Mouse (Mus musculus) c-Kit-negative CD71-positive TER-119-positive erythroid progenitor cells, embryonic 14.5 days (primary cell): ENCODE results near the gene Ero1l.

Experiments
- DNase-seq: peaks from one replicate; pipeline ENCODE4 v3.0.0-alpha.2; 2013; ENCODE audit warnings: low read depth, low spot score

Gene Ero1l

DNA sequence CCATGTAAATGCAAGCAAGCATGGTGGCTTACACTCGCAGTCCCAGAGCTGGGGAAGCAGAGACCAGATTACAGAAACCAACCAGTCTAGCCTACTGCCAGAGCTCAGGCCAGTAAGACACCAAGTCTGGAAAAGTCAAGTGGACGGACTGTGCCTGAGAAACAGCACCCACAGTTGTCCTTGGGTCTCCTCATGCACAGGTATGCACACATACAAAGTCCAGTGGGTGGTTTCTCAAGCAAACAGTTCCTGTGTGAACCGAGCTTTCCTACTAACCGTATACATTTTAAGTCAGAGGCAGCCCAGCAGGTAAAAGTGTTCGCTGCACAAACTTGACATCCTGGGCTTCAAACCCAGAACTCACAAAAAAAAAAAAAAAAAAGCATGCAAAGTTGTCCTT lies 12.7 kb downstream of the Ero1l start:
- DNase-seq = no peak

DNA sequence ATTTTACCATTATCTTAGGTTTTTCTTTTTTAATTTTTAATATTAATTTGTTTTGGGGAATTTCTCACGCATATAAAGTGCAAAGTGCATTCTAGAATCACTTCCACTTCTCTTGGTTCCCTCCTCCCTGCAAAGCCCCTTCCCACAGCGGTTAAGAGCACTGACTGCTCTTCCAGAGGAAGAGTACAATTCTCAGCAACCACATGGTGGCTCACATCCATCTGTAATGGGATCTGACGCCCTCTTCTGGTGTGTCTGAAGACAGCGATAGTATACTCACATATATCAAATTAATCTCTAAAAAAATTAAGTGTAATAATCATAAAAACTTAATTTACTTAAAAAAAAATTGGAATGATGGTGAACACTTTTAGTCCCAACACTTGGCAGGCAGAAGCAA lies 14.2 kb downstream of the Ero1l start:
- DNase-seq = no peak

DNA sequence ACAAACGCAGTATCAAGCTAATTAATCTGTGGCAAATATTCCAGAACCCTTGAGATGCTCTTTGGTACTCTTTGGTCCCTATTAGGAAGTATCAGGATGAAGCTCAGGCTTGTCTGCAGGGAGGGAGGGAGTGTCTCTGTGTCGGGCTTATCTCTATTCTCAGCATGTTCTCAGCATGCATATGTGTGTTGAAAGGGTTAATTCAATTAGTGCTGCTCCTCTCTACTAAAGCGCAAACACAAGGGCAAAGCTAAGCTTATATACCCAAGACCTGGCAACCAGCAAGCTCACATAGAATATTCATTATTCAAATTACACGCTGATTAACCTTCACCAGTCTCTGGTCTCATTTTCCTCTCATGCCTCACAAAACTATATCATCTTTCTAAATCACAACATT lies 14.6 kb downstream of the Ero1l start:
- DNase-seq = no peak

DNA sequence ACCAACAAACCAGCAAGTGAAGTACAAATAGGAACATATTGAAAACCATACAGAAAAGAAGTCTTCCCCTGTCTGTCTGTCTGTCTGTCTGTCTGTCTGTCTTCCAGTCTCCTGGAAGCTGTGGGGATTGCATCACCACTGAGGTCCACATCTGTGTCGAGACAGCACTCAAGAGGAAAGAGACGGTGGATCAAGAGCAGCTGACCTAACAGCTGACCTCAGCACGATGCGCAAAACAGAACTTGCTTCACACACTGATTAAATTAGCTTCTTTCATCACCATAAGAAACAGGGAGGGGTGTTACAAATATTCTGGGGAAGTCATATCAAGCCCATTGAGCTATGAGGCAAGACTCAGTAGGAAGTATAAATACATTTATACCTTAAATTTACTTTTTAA lies 27.0 kb downstream of the Ero1l start:
- no peak for DNase-seq

DNA sequence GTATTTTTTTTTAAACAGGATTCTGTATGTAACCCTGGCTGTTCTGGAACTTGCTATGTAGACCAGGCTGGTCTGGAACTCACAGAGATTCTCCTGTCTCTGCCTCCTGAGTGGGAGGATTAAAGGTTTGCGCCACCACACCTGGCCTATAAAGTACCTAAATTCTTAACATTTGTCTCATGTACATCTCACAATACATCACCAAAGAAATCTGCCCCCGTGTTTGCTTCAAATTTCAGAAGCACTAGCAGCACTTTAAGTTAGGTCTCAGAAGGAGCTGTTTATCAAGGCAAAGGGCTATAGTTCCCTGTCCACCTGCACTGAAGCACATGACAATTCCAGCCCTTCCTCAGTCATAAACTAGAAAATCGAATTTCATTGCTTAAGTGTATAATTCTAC lies 36.5 kb downstream of the Ero1l start:
- no peak for DNase-seq

DNA sequence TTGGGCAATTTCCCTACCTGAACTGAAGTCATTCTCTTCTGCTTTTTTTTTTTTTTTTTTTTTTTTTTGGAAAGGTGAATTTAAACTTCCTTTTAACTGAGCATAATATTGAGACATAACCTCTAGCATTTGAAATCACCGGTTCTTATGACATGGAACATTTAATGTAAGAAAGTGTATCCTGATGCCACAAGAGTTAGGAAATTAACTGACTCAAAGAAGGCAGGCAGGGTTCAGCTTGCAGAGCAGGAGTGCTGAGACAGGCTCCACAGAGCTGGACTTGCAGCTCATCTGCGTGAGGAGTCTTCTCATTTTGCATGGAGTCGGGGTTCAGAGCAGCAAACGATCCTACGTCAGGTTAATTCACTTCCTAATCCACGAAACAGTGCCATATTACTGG lies 42.8 kb downstream of the Ero1l start:
- DNase-seq = no peak

- no peak for DNase-seq
These were observed 54.6 kb downstream of the Ero1l start for GRCm38 (mm10) chr14:45263831-45264592.

DNA sequence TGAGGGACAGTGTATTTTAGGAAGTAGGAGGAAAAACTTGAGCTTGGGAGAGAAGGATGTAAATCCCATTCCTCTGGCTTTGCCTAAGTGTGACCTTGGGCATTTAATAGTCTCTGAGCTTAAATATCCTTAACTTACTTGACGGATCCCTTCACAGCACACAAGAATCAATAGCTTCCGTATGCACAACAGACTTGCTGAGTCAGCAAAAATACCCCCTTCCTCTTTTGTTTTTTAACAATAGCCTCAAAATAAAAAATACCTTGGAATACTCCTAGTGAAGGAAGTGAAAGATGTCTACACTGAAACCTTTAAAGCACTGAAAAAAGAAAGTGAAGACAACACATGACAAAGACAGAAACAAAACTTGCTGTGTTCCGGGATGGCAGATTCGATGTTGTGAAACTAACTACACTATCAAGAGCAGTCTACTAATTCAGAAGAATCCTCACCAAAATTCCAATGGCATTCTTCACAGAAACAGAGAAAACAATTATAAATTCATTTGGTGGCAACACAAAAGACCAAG lies 67.0 kb downstream of the Ero1l start:
- DNase-seq = no peak

DNA sequence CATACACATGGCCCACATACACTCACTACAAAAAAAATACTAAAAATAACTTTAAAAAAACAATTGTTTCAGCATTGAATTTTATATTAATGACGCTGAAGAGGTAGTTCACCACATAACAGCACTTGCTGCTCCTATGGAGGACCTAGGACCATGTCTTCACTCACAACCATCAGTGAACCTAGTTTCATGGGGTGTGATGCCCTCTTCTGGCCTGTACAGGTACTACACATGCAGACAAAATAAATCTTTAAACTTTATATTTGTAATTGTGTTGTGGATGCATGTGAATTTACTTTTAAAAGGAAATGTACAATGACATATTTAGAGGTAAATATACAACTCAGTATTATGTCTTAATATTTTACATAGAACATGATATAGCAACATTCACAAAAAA lies 77.0 kb downstream of the Ero1l start:
- no peak for DNase-seq

DNA sequence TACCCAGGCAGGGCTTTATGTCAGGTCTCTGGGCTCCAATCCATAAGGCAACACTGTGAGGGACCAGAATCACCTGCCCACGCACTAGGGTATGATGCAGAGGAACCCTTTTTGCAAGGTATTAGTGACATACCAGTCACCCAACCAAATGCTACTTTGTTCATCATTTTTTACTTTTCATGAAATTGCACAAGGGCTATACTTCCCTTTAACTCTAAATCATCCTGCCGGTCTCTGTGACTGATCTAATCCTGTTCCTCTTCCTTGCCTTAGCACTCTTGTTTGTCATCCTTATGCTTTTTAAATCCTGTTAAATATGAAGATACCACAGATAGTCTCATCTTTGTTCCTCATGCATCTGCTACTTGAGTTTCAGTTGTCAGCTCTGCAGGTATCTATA lies 79.5 kb downstream of the Ero1l start:
- DNase-seq = no peak
